Mouse (Mus musculus) midbrain, embryonic 11.5 days (tissue): ENCODE results near the gene Uevld. TPM values are rescaled to one million over a fixed set of nuclear protein-coding genes. Genes with fewer than 3 reads are reported as not detected.

Experiments used
- ATAC-seq: fragments of 200-750 bp; cut with Nextera tagmentation; 2 replicates; pipeline ENCODE4 v1.8.0; 2017; ENCODE audit warnings: moderate TSS enrichment, moderate library complexity; ENCODE audit not compliant: low FRiP score
- DNase-seq: peaks from one replicate; pipeline ENCODE4 v3.0.0; 2015; ENCODE audit warnings: low spot score; ENCODE audit errors: missing footprints
- H3K27ac ChIP-seq: fragments of 300-500 bp; sonication (generic); 2 replicates; pipeline ENCODE4 v1.5.1; 2014; ENCODE audit warnings: low read depth, low read length
- H3K27me3 ChIP-seq: fragments of 300-500 bp; sonication (generic); 2 replicates; pipeline ENCODE4 v1.6.1; 2014; ENCODE audit warnings: mild to moderate bottlenecking, low read length, moderate library complexity, mixed read lengths; ENCODE audit not compliant: control insufficient read depth, insufficient read depth
- H3K36me3 ChIP-seq: fragments of 300-500 bp; sonication (generic); 2 replicates; pipeline ENCODE4 v1.6.1; 2014; ENCODE audit warnings: mild to moderate bottlenecking, low read length, moderate library complexity, mixed read lengths; ENCODE audit not compliant: control insufficient read depth, insufficient read depth
- H3K4me1 ChIP-seq: fragments of 300-500 bp; sonication (generic); 2 replicates; pipeline ENCODE4 v1.6.1; 2014; ENCODE audit warnings: low read length; ENCODE audit not compliant: control insufficient read depth, insufficient read depth
- H3K4me2 ChIP-seq: fragments of 300-500 bp; sonication (generic); 2 replicates; pipeline ENCODE4 v1.6.1; 2014; ENCODE audit warnings: mild to moderate bottlenecking, moderate library complexity
- H3K4me3 ChIP-seq: fragments of 300-500 bp; sonication (generic); 2 replicates; pipeline ENCODE4 v1.5.1; 2014; ENCODE audit warnings: low read depth, low read length
- H3K9ac ChIP-seq: fragments of 300-500 bp; sonication (generic); 2 replicates; pipeline ENCODE4 v1.6.1; 2014; ENCODE audit warnings: low read length
- H3K9me3 ChIP-seq: fragments of 300-500 bp; sonication (generic); 2 replicates; pipeline ENCODE4 v1.6.1; 2016; ENCODE audit warnings: low read length; ENCODE audit not compliant: control insufficient read depth
- WGBS: fragments of 180-500 bp; shearing (Covaris S2); extraction: QIAGEN DNeasy Blood & Tissue Kit; methylation state at CpG from one replicate; pipeline ENCODE4 v1.1.7; 2014; 5-methylcytosine and 5-hydroxymethylcytosine counted together
- polyA plus RNA-seq: library from polyadenylated mRNA; unstranded; fragments of >200 nt; fragmentation: Nextera tagmentation; extraction: Ambion mirVana; gene quantifications from 2 replicates; pipeline ENCODE4 v1.2.1, GENCODE M21; 2014

Gene Uevld
- polyA plus RNA-seq, 1 experiment from 2014 or later = 14.3 TPM

DNA sequence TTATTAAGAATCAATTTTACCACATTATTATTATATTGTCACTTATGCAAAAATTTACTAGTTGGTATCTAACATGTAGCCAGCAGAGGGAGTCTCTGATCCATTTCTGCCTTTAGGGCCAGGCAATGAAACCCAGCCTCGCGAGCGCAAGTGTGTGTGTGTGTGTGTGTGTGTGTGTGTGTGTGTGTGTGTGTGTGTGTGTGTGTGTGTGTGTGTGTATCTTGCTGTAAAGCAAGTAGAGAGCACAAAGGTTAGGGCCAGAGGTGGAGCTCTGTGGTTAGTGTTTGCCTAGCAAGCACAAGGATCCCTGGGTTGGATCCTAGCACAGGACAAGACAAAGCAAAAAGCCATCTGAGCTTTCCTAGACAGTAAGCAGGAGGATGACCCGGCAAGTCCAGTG, 22.5 kb downstream of the Uevld start:
- no peak for DNase-seq
- no peaks in the 10 kb centered on the region for H3K9me3 ChIP-seq
- H3K4me1 ChIP-seq = no peaks in the 10 kb centered on the region
- ATAC-seq = no peak
- no peak overlapping the region for H3K27ac ChIP-seq
- no peak overlapping the region for H3K9ac ChIP-seq
- H3K36me3 ChIP-seq = peaks cover 2% of the 10 kb centered on the region; the same call in 1 of the 2 replicates
- H3K4me2 ChIP-seq = no peak overlapping the region
- no peaks in the 10 kb centered on the region for H3K27me3 ChIP-seq
- H3K4me3 ChIP-seq = no peak overlapping the region
- 63% methylated on average over 4 of the region's 4 CpGs for WGBS

DNA sequence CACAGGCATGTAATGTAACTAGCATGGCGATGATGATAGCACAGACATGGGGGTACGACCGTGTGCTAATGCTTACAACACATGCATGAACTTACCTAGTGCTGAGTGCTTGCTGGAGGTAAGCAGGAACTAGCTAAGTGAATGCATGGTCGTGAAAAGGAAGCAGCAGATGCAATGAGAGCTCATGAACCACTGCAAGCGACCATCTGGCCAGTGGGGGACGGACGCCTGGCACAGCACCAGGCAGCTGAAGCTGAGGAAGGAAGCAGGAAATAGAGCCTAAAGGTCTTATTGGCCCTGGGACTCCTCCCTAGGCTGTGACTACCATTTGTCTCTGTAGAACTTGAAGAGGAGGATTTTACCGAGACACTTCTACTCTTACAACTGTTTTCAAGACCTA, 23.5 kb downstream of the Uevld start:
- Histone ChIP-seq H3K4me1 (no peaks in the 10 kb centered on the region), H3K4me3 (no peak overlapping the region), H3K4me2 (no peak overlapping the region), H3K36me3 (peaks cover 7% of the 10 kb centered on the region), H3K27me3 (no peaks in the 10 kb centered on the region), H3K9me3 (no peaks in the 10 kb centered on the region), H3K9ac (no peak overlapping the region), H3K27ac (no peak overlapping the region)
- WGBS = 88% methylated on average over 8 of the region's 8 CpGs
- ATAC-seq (no peak), DNase-seq (no peak)

DNA sequence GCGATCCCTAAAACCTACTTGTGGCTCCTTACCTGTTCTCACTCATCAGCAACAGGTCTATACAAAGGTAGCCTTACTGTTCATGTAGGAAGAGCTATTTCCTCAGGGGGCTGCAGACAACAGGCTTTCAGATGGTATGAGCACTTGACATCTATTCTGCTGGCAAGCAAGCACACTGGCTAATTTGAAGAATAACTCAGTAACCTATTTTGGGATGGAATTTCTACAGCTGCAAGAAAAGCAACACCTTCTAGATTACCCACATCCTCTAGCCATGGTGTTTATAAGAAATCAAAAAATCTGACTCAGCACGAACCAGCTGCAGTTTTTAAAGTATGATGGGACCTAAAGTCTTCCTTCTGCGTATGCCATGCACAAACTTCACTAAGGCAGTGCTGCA, 27.0 kb downstream of the Uevld start:
- no peak overlapping the region for H3K27ac ChIP-seq
- no peaks in the 10 kb centered on the region for H3K9me3 ChIP-seq
- peaks cover 5% of the 10 kb centered on the region for H3K36me3 ChIP-seq
- WGBS = 93% methylated on average over 3 of the region's 3 CpGs
- ATAC-seq (no peak), DNase-seq (no peak)
- no peak overlapping the region for H3K4me3 ChIP-seq
- H3K4me1 ChIP-seq = no peaks in the 10 kb centered on the region
- H3K9ac ChIP-seq = no peak overlapping the region
- no peaks in the 10 kb centered on the region for H3K27me3 ChIP-seq
- no peak overlapping the region for H3K4me2 ChIP-seq

DNA sequence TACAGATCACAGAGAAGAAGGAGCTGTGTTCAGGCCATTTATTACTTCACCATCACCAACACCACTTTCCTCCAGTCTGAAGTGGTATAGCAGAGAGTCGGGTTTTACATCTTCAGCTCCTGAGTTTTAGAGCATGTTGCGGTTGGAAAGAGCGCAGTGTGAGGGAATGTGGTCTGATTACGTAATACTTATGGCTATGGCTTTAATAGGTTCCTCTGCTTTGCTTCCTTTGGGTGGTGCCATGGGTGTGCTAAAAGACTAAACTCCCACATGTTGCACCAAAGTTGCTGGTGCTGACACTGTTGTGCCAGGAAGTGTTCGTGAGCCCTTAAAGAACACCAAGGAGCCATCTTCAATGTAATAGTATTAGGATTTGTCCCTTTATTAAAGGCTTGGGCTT, 30.0 kb downstream of the Uevld start:
- Histone ChIP-seq H3K4me1 (no peaks in the 10 kb centered on the region), H3K27me3 (no peaks in the 10 kb centered on the region), H3K4me3 (no peak overlapping the region), H3K9ac (no peak overlapping the region), H3K9me3 (no peaks in the 10 kb centered on the region), H3K27ac (no peak overlapping the region), H3K36me3 (peaks cover 5% of the 10 kb centered on the region), H3K4me2 (no peak overlapping the region)
- 94% methylated on average over 5 of the region's 5 CpGs for WGBS
- ATAC-seq = no peak
- no peak for DNase-seq

DNA sequence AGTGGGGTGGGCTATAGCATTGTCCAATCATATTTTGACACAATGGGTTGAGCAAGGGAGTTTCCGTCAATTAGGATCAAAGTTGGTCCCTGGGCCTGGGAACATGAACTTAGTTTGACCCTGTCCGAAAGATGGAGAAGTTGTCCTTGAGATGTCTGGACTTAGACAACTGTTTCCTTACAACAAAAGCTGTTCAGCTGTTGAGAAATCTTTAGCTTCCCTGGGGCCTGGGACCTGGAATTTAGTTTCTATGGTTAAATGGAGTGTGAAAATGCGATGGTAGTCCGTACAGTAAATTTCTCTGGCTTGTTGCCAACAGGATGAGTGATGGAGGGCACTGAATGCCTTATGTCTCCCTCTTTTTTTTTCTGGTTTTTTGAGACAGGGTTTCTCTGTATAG, 36.3 kb downstream of the Uevld start:
- no peak overlapping the region for H3K4me2 ChIP-seq
- H3K4me3 ChIP-seq = no peak overlapping the region
- H3K9ac ChIP-seq = no peak overlapping the region
- 91% methylated on average over 4 of the region's 4 CpGs for WGBS
- no peaks in the 10 kb centered on the region for H3K36me3 ChIP-seq
- no peak overlapping the region for H3K27ac ChIP-seq
- DNase-seq (peak; percentile 71), ATAC-seq (no peak)
- no peaks in the 10 kb centered on the region for H3K27me3 ChIP-seq
- no peaks in the 10 kb centered on the region for H3K9me3 ChIP-seq
- peaks cover 14% of the 10 kb centered on the region for H3K4me1 ChIP-seq

DNA sequence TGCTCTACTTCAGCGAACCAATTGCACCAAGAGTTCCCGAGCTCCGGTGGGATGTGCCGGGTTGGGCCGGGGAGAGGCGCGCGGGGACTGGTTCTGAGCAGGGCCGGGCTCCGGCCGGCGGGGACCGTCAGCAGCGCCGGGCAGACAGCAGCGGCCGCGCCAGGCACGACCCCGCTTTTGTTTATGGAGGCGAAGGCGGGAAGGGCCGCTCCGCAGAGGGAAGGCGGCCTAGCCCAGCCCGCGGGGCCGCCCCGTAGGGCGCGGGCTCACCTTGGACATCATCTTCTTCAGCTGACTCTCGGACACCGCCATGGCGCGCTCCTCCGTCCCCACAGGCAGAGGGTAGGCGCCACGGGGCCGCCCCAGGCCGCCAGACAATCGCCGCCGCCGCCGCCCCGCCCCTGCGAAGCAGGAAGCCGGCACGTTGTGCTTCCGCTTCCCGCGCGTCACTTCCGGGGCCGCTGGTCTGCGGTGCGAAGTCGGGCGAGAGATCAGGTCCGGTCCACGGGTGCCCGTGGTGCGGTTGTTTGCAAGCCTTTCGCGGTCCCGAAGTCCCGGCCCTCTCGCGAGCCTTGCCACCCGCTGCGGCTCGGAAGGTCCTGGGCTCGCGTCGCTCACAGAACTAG, 38.7 kb downstream of the Uevld start, which contains the start of gene Tsg101:
TSS of gene Tsg101 (minus strand) at position 419 of the 626 bp plus-strand sequence.
- WGBS = under 1% methylated on average over 64 of the region's 75 CpGs

DNA sequence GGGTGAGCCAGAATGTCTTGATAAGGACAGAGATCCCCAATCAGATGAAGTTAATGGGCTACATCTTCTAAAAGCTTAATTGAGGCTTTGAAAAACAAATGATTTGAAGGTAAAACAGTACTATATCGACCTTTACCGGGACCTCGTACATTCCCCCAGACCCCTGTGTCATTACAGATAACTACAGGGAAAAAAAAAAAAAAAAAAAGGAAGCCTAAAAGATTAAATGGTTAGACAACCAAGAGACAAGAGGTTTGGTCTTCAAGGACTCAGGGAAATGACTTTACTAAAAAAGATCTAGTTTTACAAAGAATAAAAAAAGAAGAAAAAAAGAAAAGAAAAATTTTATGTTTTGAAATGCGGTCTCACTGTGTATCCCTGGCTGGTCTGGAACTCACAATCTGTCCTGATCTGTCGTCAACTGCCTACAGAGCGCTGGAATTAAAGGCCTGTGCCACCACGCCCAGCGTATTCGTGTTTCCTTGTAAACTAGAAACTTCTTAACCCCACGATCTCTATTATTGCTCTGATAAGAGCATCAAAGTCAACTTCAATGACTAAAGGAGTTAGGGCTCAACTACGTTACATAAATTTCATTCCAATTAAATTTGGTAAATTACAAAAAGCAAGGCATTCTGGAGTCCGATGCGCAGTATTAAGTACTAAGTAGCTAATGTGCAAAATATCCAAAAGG, 39.5 kb downstream of the Uevld start:
- H3K27ac ChIP-seq = peak overlapping the region; percentile 94
- H3K4me2 ChIP-seq = peak overlapping the region; percentile 51
- no peaks in the 10 kb centered on the region for H3K9me3 ChIP-seq
- ATAC-seq (no peak), DNase-seq (peak; percentile 86)
- peak overlapping the region; percentile 77 for H3K4me3 ChIP-seq
- H3K27me3 ChIP-seq = no peaks in the 10 kb centered on the region
- peaks cover 14% of the 10 kb centered on the region for H3K4me1 ChIP-seq
- H3K9ac ChIP-seq = peak overlapping the region; percentile 97
- peaks cover 2% of the 10 kb centered on the region for H3K36me3 ChIP-seq
- 19% methylated on average over 13 of the region's 13 CpGs for WGBS

More for the DNA sequence above, 38.7 kb downstream of the Uevld start, which contains the start of gene Tsg101:
- H3K36me3 ChIP-seq = peaks cover 2% of the 10 kb centered on the region
- H3K4me1 ChIP-seq = peaks cover 14% of the 10 kb centered on the region
- peak within 1 kb of the TSS; percentile 94 for H3K27ac ChIP-seq
- DNase-seq (peak; percentile 99), ATAC-seq (peak; percentile 96)
- no peaks in the 10 kb centered on the region for H3K27me3 ChIP-seq
- peak within 1 kb of the TSS; percentile 51 for H3K4me2 ChIP-seq
- H3K9me3 ChIP-seq = no peaks in the 10 kb centered on the region
- H3K4me3 ChIP-seq = peak within 1 kb of the TSS; percentile 77
- peak within 1 kb of the TSS; percentile 97 for H3K9ac ChIP-seq

DNA sequence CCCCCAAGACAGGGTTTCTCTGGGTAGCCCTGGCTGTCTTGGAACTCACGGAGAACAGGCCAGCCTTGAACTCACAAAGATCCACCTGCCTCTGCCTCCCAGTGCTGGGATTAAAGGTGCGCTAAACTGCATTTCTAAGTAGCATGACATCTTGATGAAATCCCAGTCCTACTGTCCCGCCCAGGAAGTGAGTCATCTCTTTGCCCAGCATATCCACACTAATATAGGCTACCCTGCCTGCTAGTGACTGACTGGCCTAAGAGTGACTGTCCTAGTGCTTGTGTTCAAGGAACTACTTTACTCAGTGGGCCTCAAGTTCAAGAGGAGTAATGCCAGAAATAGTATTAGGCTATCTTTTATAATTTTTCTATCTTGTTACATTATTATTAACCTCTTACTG, 42.0 kb downstream of the Uevld start:
- Histone ChIP-seq H3K4me2 (no peak overlapping the region), H3K27me3 (no peaks in the 10 kb centered on the region), H3K36me3 (peaks cover 7% of the 10 kb centered on the region), H3K4me3 (no peak overlapping the region), H3K9ac (no peak overlapping the region), H3K27ac (no peak overlapping the region), H3K9me3 (no peaks in the 10 kb centered on the region), H3K4me1 (peaks cover 14% of the 10 kb centered on the region)
- DNase-seq (no peak), ATAC-seq (no peak)
- WGBS = 87% methylated on average over 3 of the region's 3 CpGs

DNA sequence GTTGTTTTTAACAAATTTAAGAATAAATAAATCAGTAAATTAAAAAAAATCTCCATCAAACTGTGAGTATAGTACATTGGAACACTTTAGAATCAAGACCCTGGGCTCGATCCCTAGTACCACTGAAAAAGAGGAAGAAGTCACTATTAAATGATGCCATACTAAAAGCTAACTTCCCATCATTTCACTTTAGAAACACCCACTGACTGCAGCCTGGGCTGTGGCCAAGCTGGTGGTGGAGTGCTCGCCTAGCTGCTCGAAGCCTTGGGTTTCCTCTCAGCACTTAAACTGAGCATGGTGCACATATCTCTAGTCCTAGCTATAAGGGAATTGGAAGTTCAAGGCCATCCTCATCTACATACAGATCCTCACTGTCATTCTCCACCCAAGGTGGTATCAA, 47.1 kb downstream of the Uevld start:
- no peak overlapping the region for H3K4me3 ChIP-seq
- no peak overlapping the region for H3K27ac ChIP-seq
- H3K9ac ChIP-seq = no peak overlapping the region
- no peaks in the 10 kb centered on the region for H3K27me3 ChIP-seq
- H3K9me3 ChIP-seq = no peaks in the 10 kb centered on the region
- H3K36me3 ChIP-seq = peaks cover 26% of the 10 kb centered on the region
- 93% methylated on average over 3 of the region's 3 CpGs for WGBS
- DNase-seq (no peak), ATAC-seq (no peak)
- H3K4me2 ChIP-seq = no peak overlapping the region
- no peaks in the 10 kb centered on the region for H3K4me1 ChIP-seq
